Mouse (Mus musculus): ENCODE results near the gene Notch4. TPM values are rescaled to one million over a fixed set of nuclear protein-coding genes. Genes with fewer than 3 reads are reported as not detected.

Notch4 gene
- polyA plus RNA-seq, 1 experiment from 2014 or later, result 8.0 TPM

DNA sequence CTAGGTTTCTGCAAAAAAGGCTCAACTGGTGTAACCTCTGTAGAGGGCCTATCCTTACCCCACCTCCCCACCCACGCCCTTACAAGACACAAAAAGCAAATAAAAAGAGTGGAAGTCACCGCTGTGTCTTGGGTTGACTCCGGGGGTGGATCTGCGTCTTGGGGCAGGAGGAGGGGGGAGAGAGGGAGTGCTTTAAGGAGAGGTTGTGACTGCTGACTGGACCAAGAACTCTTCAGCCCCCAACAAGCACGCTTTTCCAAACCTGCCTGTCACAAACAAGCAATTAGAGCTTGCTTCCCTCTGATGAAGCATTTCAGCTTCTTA, 64.5 kb downstream of the Notch4 start:
- H3K27ac ChIP-seq (replicated peaks), result peak overlapping the region; percentile 93
- H3K4me1 ChIP-seq, result peaks cover 69% of the 10 kb centered on the region

DNA sequence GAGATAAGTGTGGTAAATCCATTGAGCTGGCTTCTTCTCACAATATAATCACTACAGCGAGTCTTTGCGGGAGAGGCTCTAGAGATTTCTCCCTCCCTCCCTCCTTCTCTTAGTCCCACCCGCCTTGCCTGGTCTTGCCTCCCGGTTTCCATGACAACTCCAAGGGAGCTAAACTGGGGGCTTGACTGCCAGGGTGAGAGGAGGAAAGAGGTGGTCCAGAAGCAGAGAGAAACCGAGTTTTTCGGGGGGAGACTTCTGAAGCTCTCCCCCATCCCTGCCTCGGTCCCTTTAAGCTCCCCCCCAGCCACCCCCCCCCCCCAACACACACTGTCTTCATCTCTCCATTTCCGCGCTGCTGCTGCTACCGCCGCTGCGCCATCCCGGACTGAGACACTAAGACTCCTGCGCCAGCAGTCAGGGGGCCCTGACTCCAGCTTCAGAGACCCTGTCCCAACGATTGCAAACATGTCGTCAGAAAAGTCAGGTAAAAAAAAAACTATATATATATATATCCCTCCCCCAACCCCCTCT, 65.2 kb downstream of the Notch4 start, which contains the start of gene Prrt1:
Prrt1 (plus strand) TSS at position 313 of the 531 bp plus-strand sequence.
- Histone ChIP-seq H3K4me3 (replicated peaks) (peak within 1 kb of the TSS; percentile 78), H3K4me2 (peak within 1 kb of the TSS; percentile 90), H3K27me3 (replicated peaks) (peaks cover 14% of the 10 kb centered on the region), H3K36me3 (no peaks in the 10 kb centered on the region), H3K9ac (replicated peaks) (peak within 1 kb of the TSS; percentile 70), H3K4me1 (peaks cover 69% of the 10 kb centered on the region), H3K27ac (replicated peaks) (peak within 1 kb of the TSS; percentile 93), H3K9me3 (replicated peaks) (no peaks in the 10 kb centered on the region)
- under 1% methylated on average over 16 of the region's 16 CpGs for WGBS
- peak; percentile 32 for ATAC-seq (ENCODE audit: low FRiP score)

More for the DNA sequence above, 64.5 kb downstream of the Notch4 start:
- no peak for ATAC-seq (ENCODE audit: low FRiP score)
- Histone ChIP-seq H3K9me3 (replicated peaks) (no peaks in the 10 kb centered on the region), H3K36me3 (peaks cover 4% of the 10 kb centered on the region; the same call in 1 of the 2 replicates), H3K4me2 (peak overlapping the region; percentile 90), H3K9ac (replicated peaks) (peak overlapping the region; percentile 44; the same call in 1 of the 2 replicates), H3K27me3 (replicated peaks) (peaks cover 13% of the 10 kb centered on the region), H3K4me3 (replicated peaks) (peak overlapping the region; percentile 78)
- WGBS, result 20% methylated on average over 5 of the region's 5 CpGs

DNA sequence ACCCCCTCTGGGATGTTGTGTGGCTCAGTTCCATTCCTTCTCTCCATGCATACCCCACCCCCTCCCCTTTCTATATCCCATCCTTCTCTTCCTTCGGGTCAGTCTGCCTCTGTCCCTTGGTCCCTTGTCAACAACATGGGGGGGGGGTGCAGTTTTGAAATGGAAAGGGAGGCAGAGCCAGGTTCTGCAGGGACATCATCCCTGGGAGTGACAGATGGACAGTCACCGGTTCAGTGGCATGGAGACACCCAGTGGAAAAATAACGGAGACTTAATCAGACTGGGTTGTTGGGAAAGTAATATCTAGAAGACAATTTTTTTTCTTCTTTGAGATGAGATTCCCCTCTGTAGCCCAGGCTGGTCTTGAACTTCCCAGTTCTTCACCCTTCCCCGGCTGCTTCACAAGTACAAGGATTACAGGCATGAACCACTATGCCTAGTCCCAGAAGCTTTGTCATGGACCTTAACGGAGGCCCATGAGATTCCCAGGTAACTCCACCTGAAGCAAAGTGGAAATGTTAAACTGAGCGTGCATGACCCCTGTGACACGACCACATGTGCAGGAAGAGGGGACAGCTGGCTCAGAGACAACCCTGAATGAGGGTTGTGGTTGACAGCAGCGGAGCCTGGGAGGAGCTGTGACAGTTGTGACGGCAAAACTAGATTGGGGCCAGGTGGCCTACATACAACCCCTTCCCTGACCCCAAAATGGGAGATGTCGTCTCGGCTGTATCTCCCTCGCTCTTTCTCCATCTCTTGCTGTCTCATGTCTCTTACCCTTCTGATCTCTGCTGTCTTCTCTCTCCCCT, 65.9 kb downstream of the Notch4 start:
- ATAC-seq (ENCODE audit: low FRiP score), result no peak
- H3K27me3 ChIP-seq (replicated peaks), result peaks cover 14% of the 10 kb centered on the region

DNA sequence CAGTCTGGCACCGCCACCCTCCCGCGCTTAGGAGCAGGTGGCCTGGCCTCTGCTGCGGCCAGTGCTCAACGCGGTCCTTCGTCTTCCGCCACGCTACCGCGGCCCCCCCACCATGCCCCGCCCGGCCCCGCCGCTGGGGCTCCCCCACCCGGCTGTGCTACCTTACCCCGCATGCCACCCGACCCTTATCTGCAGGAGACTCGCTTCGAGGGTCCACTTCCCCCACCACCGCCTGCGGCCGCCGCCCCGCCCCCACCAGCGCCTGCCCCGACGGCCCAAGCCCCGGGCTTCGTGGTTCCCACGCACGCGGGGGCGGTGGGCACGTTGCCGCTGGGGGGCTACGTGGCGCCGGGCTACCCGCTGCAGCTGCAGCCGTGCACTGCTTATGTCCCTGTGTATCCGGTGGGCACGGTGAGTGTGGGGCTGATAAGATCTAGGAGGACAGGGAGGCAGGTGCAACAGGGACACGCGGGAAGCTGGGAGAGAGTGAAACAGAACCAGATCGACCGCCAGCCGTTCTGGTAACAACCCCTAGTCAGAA, 66.8 kb downstream of the Notch4 start:
- WGBS, result 2% methylated on average over 45 of the region's 48 CpGs
- no peak overlapping the region for H3K27ac ChIP-seq (replicated peaks)

More for the DNA sequence above, 65.9 kb downstream of the Notch4 start:
- H3K9me3 ChIP-seq (replicated peaks), result no peaks in the 10 kb centered on the region
- H3K4me1 ChIP-seq, result peaks cover 69% of the 10 kb centered on the region
- H3K27ac ChIP-seq (replicated peaks), result 0 out of 2 replicates have a peak overlapping the region, but pooled peaks have one; percentile 93
- peak overlapping the region; percentile 90 for H3K4me2 ChIP-seq
- WGBS, result 15% methylated on average over 12 of the region's 12 CpGs
- H3K4me3 ChIP-seq (replicated peaks), result peak overlapping the region; percentile 78
- H3K36me3 ChIP-seq, result no peaks in the 10 kb centered on the region
- peak overlapping the region; percentile 44 for H3K9ac ChIP-seq (replicated peaks)

DNA sequence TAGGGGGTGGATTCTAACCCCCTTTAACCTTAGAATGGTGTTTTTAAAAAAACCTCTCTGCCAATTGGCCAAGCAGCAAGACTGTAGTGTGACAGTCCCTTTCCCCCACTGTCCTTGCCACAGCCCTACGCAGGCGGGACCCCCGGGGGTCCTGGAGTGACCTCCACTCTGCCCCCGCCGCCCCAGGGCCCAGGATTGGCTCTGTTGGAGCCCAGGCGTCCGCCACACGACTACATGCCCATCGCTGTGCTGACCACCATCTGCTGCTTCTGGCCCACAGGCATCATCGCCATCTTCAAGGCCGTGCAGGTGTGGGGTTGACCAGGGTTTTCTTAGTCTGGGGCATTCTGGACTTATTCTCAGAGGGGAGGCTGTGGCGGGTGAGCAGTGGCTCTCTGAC, 67.6 kb downstream of the Notch4 start:
- peak overlapping the region; percentile 78 for H3K4me3 ChIP-seq (replicated peaks)
- no peak overlapping the region for H3K27ac ChIP-seq (replicated peaks)
- H3K36me3 ChIP-seq, result no peaks in the 10 kb centered on the region
- no peaks in the 10 kb centered on the region for H3K9me3 ChIP-seq (replicated peaks)
- peak overlapping the region; percentile 90 for H3K4me2 ChIP-seq
- ATAC-seq (ENCODE audit: low FRiP score), result no peak
- peaks cover 54% of the 10 kb centered on the region for H3K4me1 ChIP-seq
- H3K27me3 ChIP-seq (replicated peaks), result peaks cover 20% of the 10 kb centered on the region
- peak overlapping the region; percentile 18 for H3K9ac ChIP-seq (replicated peaks)
- 3% methylated on average over 12 of the region's 12 CpGs for WGBS

More for the DNA sequence above, 66.8 kb downstream of the Notch4 start:
- H3K9me3 ChIP-seq (replicated peaks), result no peaks in the 10 kb centered on the region
- H3K27me3 ChIP-seq (replicated peaks), result peaks cover 19% of the 10 kb centered on the region
- no peaks in the 10 kb centered on the region for H3K36me3 ChIP-seq
- H3K4me1 ChIP-seq, result peaks cover 62% of the 10 kb centered on the region
- peak overlapping the region; percentile 42 for H3K9ac ChIP-seq (replicated peaks)
- ATAC-seq (ENCODE audit: low FRiP score), result no peak
- peak overlapping the region; percentile 90 for H3K4me2 ChIP-seq
- H3K4me3 ChIP-seq (replicated peaks), result peak overlapping the region; percentile 78

DNA sequence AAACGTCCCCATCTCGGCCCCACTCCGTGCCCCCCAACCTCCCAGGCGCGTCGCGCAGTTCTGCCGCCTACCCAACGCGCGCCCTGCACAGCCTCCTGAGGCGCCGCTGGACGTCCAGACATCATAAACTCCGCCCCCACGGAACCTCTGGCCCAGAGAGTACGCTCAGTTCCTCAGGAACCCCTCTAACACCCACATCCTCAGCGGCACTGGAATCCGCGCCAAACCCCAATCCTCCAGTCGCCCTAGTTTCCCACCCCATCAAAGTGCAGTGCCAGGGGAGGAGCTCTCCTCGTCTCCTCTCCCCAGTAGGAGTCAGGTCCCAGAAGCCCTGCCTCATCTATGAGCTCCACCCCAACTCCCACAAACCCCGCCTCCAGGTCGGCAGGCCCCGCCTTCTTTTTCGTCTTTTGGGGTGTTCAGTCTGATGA, 68.2 kb downstream of the Notch4 start:
- no peaks in the 10 kb centered on the region for H3K9me3 ChIP-seq (replicated peaks)
- WGBS, result 2% methylated on average over 26 of the region's 26 CpGs
- H3K4me2 ChIP-seq, result peak overlapping the region; percentile 90
- no peaks in the 10 kb centered on the region for H3K36me3 ChIP-seq
- peaks cover 20% of the 10 kb centered on the region for H3K27me3 ChIP-seq (replicated peaks)
- 0 out of 2 replicates have a peak, but pooled peaks have one; percentile 21 for ATAC-seq (ENCODE audit: low FRiP score)
- H3K4me3 ChIP-seq (replicated peaks), result peak overlapping the region; percentile 78
- H3K4me1 ChIP-seq, result peaks cover 52% of the 10 kb centered on the region
- H3K27ac ChIP-seq (replicated peaks), result no peak overlapping the region
- peak overlapping the region; percentile 18 for H3K9ac ChIP-seq (replicated peaks)

DNA sequence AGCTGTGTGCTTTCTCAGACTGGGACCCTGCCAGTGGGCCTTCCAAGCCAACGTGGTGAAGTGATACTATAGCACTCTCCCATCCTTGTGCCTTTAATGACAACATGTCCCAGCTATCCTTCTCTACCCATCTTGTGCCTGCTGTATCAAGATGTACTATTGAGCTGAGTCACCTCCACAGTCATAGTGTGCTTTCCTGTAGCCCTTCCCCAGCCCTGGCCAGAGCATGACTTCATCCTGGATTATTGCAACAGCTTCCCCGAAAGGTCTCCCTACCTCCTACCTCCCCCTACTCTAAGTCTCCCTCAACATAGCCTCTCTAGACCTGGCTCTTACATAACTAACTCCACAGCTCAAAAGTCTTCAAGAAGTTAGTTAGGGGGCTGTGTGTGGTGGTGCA, 71.6 kb downstream of the Notch4 start:
- no peak overlapping the region for H3K4me3 ChIP-seq (replicated peaks)
- 61% methylated on average over 2 of the region's 2 CpGs for WGBS
- no peak overlapping the region for H3K4me2 ChIP-seq
- H3K36me3 ChIP-seq, result no peaks in the 10 kb centered on the region
- H3K4me1 ChIP-seq, result peaks cover 25% of the 10 kb centered on the region
- no peak overlapping the region for H3K9ac ChIP-seq (replicated peaks)
- no peak overlapping the region for H3K27ac ChIP-seq (replicated peaks)
- no peak for ATAC-seq (ENCODE audit: low FRiP score)
- no peaks in the 10 kb centered on the region for H3K9me3 ChIP-seq (replicated peaks)
- peaks cover 14% of the 10 kb centered on the region for H3K27me3 ChIP-seq (replicated peaks)

DNA sequence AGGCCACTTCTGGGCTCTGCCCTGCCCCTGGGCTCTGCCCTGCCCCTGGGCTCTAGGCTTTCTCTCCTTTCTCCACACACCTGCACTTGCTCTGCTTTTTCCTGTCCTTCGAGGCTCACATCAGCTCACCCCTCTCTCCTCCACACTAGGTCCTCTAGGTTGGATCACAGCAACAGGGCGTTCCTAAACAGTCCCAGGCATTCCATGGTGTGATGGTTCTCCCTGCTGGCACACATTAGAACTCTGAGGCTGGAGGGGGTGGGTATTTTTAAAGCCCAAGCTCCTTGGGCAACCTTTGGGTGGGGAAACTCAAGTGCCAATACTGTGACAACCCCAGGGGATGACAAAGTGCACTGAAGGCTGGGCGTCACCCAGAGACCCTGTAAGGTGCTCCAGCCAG, 73.4 kb downstream of the Notch4 start:
- no peak overlapping the region for H3K9ac ChIP-seq (replicated peaks)
- WGBS, result 70% methylated on average over 3 of the region's 3 CpGs
- H3K36me3 ChIP-seq, result no peaks in the 10 kb centered on the region
- no peaks in the 10 kb centered on the region for H3K9me3 ChIP-seq (replicated peaks)
- no peak overlapping the region for H3K4me2 ChIP-seq
- peaks cover 15% of the 10 kb centered on the region for H3K4me1 ChIP-seq
- no peak for ATAC-seq (ENCODE audit: low FRiP score)
- no peak overlapping the region for H3K27ac ChIP-seq (replicated peaks)
- H3K4me3 ChIP-seq (replicated peaks), result no peak overlapping the region
- H3K27me3 ChIP-seq (replicated peaks), result peaks cover 9% of the 10 kb centered on the region

Other genes with a start within 250 kb of the Notch4 start
- 0.19 and 0.54 TPM in 2 replicates for gene H2-Eb2, start 238.6 kb upstream of the Notch4 start, polyA plus RNA-seq (2015; fragmentation: Nextera tagmentation; extraction: Ambion mirVana)
- not detected in 2 replicates for gene Btnl2, start 209.4 kb upstream of the Notch4 start, polyA plus RNA-seq (2015; fragmentation: Nextera tagmentation; extraction: Ambion mirVana)
- gene Btnl1, start 187.1 kb upstream of the Notch4 start, polyA plus RNA-seq (2015; fragmentation: Nextera tagmentation; extraction: Ambion mirVana), result not detected in 2 replicates
- gene BC051142, start 165.4 kb upstream of the Notch4 start, polyA plus RNA-seq (2015; fragmentation: Nextera tagmentation; extraction: Ambion mirVana), result 5.1 and 5.5 TPM in 2 replicates
- gene Btnl4, start 87.0 kb upstream of the Notch4 start, polyA plus RNA-seq (2015; fragmentation: Nextera tagmentation; extraction: Ambion mirVana), result 0.74 TPM in 1 of 2 replicates, not detected in the other
- not detected in 2 replicates for gene Btnl6, start 46.9 kb upstream of the Notch4 start, polyA plus RNA-seq (2015; fragmentation: Nextera tagmentation; extraction: Ambion mirVana)
- gene Gpsm3, start 25.5 kb downstream of the Notch4 start, polyA plus RNA-seq (2015; fragmentation: Nextera tagmentation; extraction: Ambion mirVana), result 3.8 and 14.5 TPM in 2 replicates
- gene Pbx2, start 27.0 kb downstream of the Notch4 start, polyA plus RNA-seq (2015; fragmentation: Nextera tagmentation; extraction: Ambion mirVana), result 8.2 and 10.3 TPM in 2 replicates
- gene Ager, start 33.6 kb downstream of the Notch4 start, polyA plus RNA-seq (2015; fragmentation: Nextera tagmentation; extraction: Ambion mirVana), result 1.0 and 1.4 TPM in 2 replicates
- gene Rnf5, start 39.4 kb downstream of the Notch4 start, polyA plus RNA-seq (2015; fragmentation: Nextera tagmentation; extraction: Ambion mirVana), result 256 and 280 TPM in 2 replicates
- gene Agpat1, start 40.0 kb downstream of the Notch4 start, polyA plus RNA-seq (2015; fragmentation: Nextera tagmentation; extraction: Ambion mirVana), result 109 and 133 TPM in 2 replicates
- 12.3 and 14.9 TPM in 2 replicates for gene Egfl8, start 51.7 kb downstream of the Notch4 start, polyA plus RNA-seq (2015; fragmentation: Nextera tagmentation; extraction: Ambion mirVana)
- 20.1 and 21.3 TPM in 2 replicates for gene Ppt2, start 64.2 kb downstream of the Notch4 start, polyA plus RNA-seq (2015; fragmentation: Nextera tagmentation; extraction: Ambion mirVana)
- 6.3 and 7.3 TPM in 2 replicates for gene Prrt1, start 65.3 kb downstream of the Notch4 start, polyA plus RNA-seq (2015; fragmentation: Nextera tagmentation; extraction: Ambion mirVana)
- gene Fkbpl, start 80.5 kb downstream of the Notch4 start, polyA plus RNA-seq (2015; fragmentation: Nextera tagmentation; extraction: Ambion mirVana), result 14.9 and 15.8 TPM in 2 replicates
- 109 and 112 TPM in 2 replicates for gene Atf6b, start 82.9 kb downstream of the Notch4 start, polyA plus RNA-seq (2015; fragmentation: Nextera tagmentation; extraction: Ambion mirVana)
- gene Tnxb, start 106.3 kb downstream of the Notch4 start, polyA plus RNA-seq (2015; fragmentation: Nextera tagmentation; extraction: Ambion mirVana), result 0.50 and 0.64 TPM in 2 replicates
- 0.14 and 0.27 TPM in 2 replicates for gene C4b, start 179.6 kb downstream of the Notch4 start, polyA plus RNA-seq (2015; fragmentation: Nextera tagmentation; extraction: Ambion mirVana)
- gene Cyp21a1, start 240.3 kb downstream of the Notch4 start, polyA plus RNA-seq (2015; fragmentation: Nextera tagmentation; extraction: Ambion mirVana), result not detected in 2 replicates

Data from neural tube, embryonic 15.5 days (tissue).